Mouse (Mus musculus): ENCODE measurements around the gene Vmo1. TPM values are rescaled to one million over a fixed set of nuclear protein-coding genes. Genes with fewer than 3 reads are reported as not detected.
A peak's percentile ranks its signal among the peaks of the same experiment; 100 is the strongest.

Gene Vmo1
- polyA plus RNA-seq, 1 experiment from 2014 or later = 0.66 TPM

DNA sequence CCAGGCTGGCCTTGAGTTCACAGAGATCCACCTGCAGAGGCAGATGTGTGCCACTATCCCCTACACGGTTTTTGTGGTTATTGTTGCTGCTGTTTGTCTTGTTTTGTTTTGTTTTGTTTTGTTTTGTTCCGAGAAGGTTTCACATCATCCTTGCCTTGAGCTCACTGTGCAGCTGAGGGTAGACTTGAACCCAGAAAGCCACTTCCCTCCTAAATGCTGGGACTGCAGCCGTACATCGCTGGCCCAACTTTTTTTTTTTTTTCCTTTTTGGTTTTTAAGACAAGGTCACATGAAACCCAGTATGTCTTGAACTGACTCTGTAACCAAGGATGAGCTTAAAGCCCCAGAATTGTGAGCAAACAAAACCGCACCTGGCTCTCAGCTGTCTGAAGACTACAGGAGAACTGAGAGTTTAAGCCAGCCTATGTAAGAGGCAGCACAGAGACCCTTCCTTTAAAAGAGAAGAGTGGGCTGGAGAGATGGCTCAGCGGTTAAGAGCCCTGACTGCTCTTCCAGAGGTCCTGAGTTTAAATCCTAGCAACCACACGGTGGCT lies 7.4 kb downstream of the Vmo1 start:
- Histone ChIP-seq H3K27ac (no peak overlapping the region), H3K4me1 (replicated peaks; ENCODE audit: insufficient read depth, low read length) (no peaks in the 10 kb centered on the region), H3K4me2 (ENCODE audit: low read length) (no peak overlapping the region), H3K9me3 (replicated peaks; ENCODE audit: low read length) (no peaks in the 10 kb centered on the region), H3K27me3 (ENCODE audit: insufficient read depth, low read length) (no peaks in the 10 kb centered on the region), H3K36me3 (ENCODE audit: insufficient read depth, low read length) (no peaks in the 10 kb centered on the region), H3K9ac (ENCODE audit: low read depth, low read length) (no peak overlapping the region), H3K4me3 (replicated peaks; ENCODE audit: low read depth, low read length) (no peak overlapping the region)
- no peak for TF ChIP-seq CTCF (IDR thresholded peaks at IDR 0.05; ENCODE audit: low read depth)
- 74% methylated on average over 7 of the region's 7 CpGs for WGBS
- no peak for DNase-seq (ENCODE audit: low spot score)
- no peak for ATAC-seq (replicated peaks; ENCODE audit: low FRiP score, low read depth)

DNA sequence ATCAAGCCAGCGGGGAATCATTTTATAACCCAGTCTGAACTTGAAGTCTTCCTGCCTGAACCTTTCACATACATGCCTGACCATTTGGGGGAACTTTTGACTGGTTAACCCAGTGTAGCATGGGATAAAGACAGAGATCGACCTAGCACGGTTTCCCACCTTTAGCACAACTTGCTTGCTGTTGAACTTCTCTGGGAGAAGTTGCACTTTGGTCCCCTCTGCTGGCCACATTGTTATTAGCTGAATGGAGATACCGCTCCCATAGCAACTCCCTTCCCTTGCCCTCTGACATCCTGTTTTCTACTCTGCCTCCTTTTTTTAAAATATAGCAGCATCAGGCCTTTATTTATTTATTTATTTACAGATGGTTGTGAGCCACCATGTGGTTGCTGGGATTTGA lies 8.0 kb downstream of the Vmo1 start:
- no peak overlapping the region for H3K9ac ChIP-seq (ENCODE audit: low read depth, low read length)
- no peaks in the 10 kb centered on the region for H3K27me3 ChIP-seq (ENCODE audit: insufficient read depth, low read length)
- no peak overlapping the region for H3K27ac ChIP-seq
- WGBS = 18% methylated on average over 4 of the region's 4 CpGs
- ATAC-seq (replicated peaks; ENCODE audit: low FRiP score, low read depth) (no peak; the same call in 1 of the 2 replicates), DNase-seq (ENCODE audit: low spot score) (peak; percentile 90)
- no peaks in the 10 kb centered on the region for H3K4me1 ChIP-seq (replicated peaks; ENCODE audit: insufficient read depth, low read length)
- peak; percentile 83 for TF ChIP-seq CTCF (IDR thresholded peaks at IDR 0.05; ENCODE audit: low read depth)
- H3K4me3 ChIP-seq (replicated peaks; ENCODE audit: low read depth, low read length) = no peak overlapping the region
- H3K4me2 ChIP-seq (ENCODE audit: low read length) = no peak overlapping the region
- H3K9me3 ChIP-seq (replicated peaks; ENCODE audit: low read length) = no peaks in the 10 kb centered on the region
- H3K36me3 ChIP-seq (ENCODE audit: insufficient read depth, low read length) = no peaks in the 10 kb centered on the region

DNA sequence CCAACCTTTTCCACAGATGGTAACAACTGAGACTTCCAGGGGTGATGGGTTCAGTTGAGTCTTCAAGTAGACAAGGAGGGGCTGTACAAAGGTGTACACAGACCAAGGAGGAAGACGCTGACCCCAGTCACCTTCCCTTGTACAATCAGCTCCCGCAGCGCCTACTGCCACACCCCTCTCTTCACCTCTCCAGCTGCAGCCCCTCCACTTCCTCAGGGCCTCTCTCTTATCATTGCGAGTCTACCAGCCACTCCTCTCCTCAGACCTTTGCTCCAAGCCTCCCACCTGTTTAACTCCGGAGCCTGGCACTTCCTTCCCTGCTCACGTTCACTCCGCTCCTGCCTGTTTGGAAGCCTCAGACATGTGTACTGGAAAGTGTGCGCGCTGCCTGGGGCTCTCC lies 9.4 kb downstream of the Vmo1 start, which contains the start of gene Tm4sf5:
Gene Tm4sf5, plus strand, starts transcription at position 275 of the 400 bp plus-strand sequence.
- TF ChIP-seq CTCF (IDR thresholded peaks at IDR 0.05; ENCODE audit: low read depth) = no peak
- Histone ChIP-seq H3K4me2 (ENCODE audit: low read length) (no peak within 1 kb of the TSS), H3K4me3 (replicated peaks; ENCODE audit: low read depth, low read length) (no peak within 1 kb of the TSS), H3K9ac (ENCODE audit: low read depth, low read length) (no peak within 1 kb of the TSS), H3K9me3 (replicated peaks; ENCODE audit: low read length) (no peaks in the 10 kb centered on the region), H3K27me3 (ENCODE audit: insufficient read depth, low read length) (no peaks in the 10 kb centered on the region), H3K36me3 (ENCODE audit: insufficient read depth, low read length) (no peaks in the 10 kb centered on the region), H3K27ac (no peak within 1 kb of the TSS), H3K4me1 (replicated peaks; ENCODE audit: insufficient read depth, low read length) (no peaks in the 10 kb centered on the region)
- DNase-seq (ENCODE audit: low spot score) = no peak
- ATAC-seq (replicated peaks; ENCODE audit: low FRiP score, low read depth) = no peak
- 61% methylated on average over 9 of the region's 9 CpGs for WGBS

DNA sequence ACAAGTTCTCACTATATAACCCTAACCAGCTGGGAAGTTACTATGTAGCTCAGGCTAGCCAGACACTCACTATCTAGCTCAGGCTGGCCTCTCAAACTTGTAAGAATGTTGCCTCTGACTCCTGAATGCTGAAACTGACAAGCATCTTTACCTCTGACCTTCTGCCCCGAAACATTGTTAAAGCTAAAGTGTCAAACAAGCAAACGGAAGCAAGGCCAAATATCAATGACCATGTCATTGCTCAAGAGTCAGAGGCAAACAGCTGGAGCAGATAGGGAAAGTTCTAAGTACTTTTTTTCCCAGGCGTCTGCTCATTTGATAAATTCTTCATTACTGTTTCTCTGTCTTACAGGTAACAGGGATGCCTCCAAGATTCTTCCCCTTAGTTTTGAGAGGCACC lies 12.4 kb downstream of the Vmo1 start:
- no peak overlapping the region for H3K4me3 ChIP-seq (replicated peaks; ENCODE audit: low read depth, low read length)
- H3K27ac ChIP-seq = no peak overlapping the region
- DNase-seq (ENCODE audit: low spot score) = no peak
- no peak overlapping the region for H3K9ac ChIP-seq (ENCODE audit: low read depth, low read length)
- no peak overlapping the region for H3K4me2 ChIP-seq (ENCODE audit: low read length)
- no peaks in the 10 kb centered on the region for H3K36me3 ChIP-seq (ENCODE audit: insufficient read depth, low read length)
- no peaks in the 10 kb centered on the region for H3K9me3 ChIP-seq (replicated peaks; ENCODE audit: low read length)
- WGBS = 67% methylated on average over 3 of the region's 3 CpGs
- TF ChIP-seq CTCF (IDR thresholded peaks at IDR 0.05; ENCODE audit: low read depth) = no peak
- H3K27me3 ChIP-seq (ENCODE audit: insufficient read depth, low read length) = no peaks in the 10 kb centered on the region
- H3K4me1 ChIP-seq (replicated peaks; ENCODE audit: insufficient read depth, low read length) = no peaks in the 10 kb centered on the region
- no peak for ATAC-seq (replicated peaks; ENCODE audit: low FRiP score, low read depth)

DNA sequence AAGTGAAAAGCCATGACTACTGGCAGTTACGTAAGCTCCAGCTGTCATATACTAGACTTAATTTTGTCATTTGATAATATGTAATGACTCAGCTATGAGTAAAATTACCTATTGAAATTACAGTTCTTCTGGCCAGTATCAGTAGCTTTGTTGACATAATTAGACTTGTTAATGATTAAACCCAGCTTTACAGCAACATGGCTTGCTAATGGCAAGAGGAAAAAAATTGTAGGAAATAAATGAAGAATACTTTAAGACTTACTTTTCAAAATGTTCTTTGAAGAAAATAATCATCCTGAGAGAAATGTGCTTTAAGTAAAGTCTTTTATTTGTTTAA lies 14.0 kb downstream of the Vmo1 start:
- no peak overlapping the region for H3K9ac ChIP-seq (ENCODE audit: low read depth, low read length)
- 69% methylated on average over 1 of the region's 1 CpGs for WGBS

DNA sequence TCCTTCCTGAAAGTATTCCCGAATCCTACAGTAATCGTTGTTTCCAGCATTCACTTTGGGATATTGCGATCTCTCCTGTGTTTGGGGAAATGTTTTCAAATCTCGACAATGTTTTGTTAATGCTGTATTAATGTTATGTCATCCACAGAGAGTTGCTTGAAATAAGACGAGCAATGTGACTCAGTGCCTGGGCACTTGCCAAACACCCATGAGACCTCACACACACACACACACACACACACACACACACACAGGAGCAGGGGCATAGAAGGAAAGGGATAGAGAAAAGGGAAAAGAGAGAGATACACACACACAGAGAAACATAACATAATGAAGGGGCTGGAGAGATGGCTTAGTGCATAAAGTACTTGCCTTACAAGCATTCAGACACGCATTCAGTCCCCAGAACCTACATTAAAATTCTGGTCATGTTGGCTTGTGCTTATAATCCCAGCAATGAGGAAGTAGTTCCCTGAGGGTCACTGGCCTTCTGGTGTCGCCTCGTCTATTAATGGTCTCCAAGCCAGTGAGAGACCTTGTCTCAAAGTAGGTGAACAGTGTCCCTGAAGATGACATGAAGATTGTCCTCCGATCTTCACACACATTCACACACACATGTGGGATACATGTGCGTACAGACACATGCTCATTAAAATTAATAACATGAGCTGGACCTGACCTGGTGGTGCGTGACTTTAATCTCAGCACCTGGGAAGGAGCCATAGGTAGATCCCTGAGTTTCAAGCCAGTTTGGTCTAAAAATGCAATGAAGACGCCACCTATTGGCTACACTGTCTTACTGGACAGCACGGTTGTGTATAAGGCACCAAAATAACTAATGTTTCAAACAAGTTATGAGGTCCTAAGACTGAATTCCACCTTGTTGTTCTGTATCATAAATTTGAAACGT lies 14.6 kb downstream of the Vmo1 start:
- DNase-seq (ENCODE audit: low spot score) (peak; percentile 28), ATAC-seq (replicated peaks; ENCODE audit: low FRiP score, low read depth) (no peak)
- no peaks in the 10 kb centered on the region for H3K36me3 ChIP-seq (ENCODE audit: insufficient read depth, low read length)
- H3K27ac ChIP-seq = 0 out of 2 replicates have a peak overlapping the region, but pooled peaks have one; percentile 38
- H3K4me2 ChIP-seq (ENCODE audit: low read length) = no peak overlapping the region
- no peaks in the 10 kb centered on the region for H3K9me3 ChIP-seq (replicated peaks; ENCODE audit: low read length)
- no peaks in the 10 kb centered on the region for H3K4me1 ChIP-seq (replicated peaks; ENCODE audit: insufficient read depth, low read length)
- no peak overlapping the region for H3K9ac ChIP-seq (ENCODE audit: low read depth, low read length)
- TF ChIP-seq CTCF (IDR thresholded peaks at IDR 0.05; ENCODE audit: low read depth) = peak; percentile 59; the same call in 1 of the 2 replicates
- no peaks in the 10 kb centered on the region for H3K27me3 ChIP-seq (ENCODE audit: insufficient read depth, low read length)
- no peak overlapping the region for H3K4me3 ChIP-seq (replicated peaks; ENCODE audit: low read depth, low read length)
- whole genome bisulfite sequencing = 63% methylated on average over 14 of the region's 14 CpGs

More for the DNA sequence above, 14.0 kb downstream of the Vmo1 start:
- Histone ChIP-seq H3K36me3 (ENCODE audit: insufficient read depth, low read length) (no peaks in the 10 kb centered on the region), H3K9me3 (replicated peaks; ENCODE audit: low read length) (no peaks in the 10 kb centered on the region), H3K4me1 (replicated peaks; ENCODE audit: insufficient read depth, low read length) (no peaks in the 10 kb centered on the region), H3K27ac (no peak overlapping the region), H3K4me3 (replicated peaks; ENCODE audit: low read depth, low read length) (no peak overlapping the region), H3K27me3 (ENCODE audit: insufficient read depth, low read length) (no peaks in the 10 kb centered on the region), H3K4me2 (ENCODE audit: low read length) (no peak overlapping the region)
- TF ChIP-seq CTCF (IDR thresholded peaks at IDR 0.05; ENCODE audit: low read depth) = no peak
- DNase-seq (ENCODE audit: low spot score) (no peak), ATAC-seq (replicated peaks; ENCODE audit: low FRiP score, low read depth) (no peak)
